Mouse (Mus musculus): ENCODE measurements at regions not wholly inside any gene's neighbourhood (a gene's known extent, or its start where the extent isn't known, plus 50 kb on each side); places are given as distances from the start of the nearest gene placed in this dataset.

GRCm38 (mm10) chr7:53975480-53975879 is 859.8 kb upstream of the Luzp2 start:
- TF ChIP-seq CTCF (conservative IDR thresholded peaks at IDR 0.05; ENCODE audit: insufficient read depth, insufficient read length, low read depth, low read length) (no peak), POLR2A (IDR thresholded peaks at IDR 0.05; ENCODE audit: low read depth, low read length) (no peak)

Data from kidney, adult 2 months (tissue).